Comparison of ENCODE assay signal across 20 mouse cellular contexts in genomic region chr19:57939166-57939565, GRCm38 (mm10).
DNase-seq lines count a peak whose midpoint lies in the region; ATAC-seq lines count a peak whose summit lies in the region.
"Had no signal": no experiment of that assay in that cellular context is flagged by ENCODE, and none has a peak within 500 bp of the region (broad histone marks: within the 10 kb centered on the region; RNA-seq: fewer than 3 reads in every experiment).

No protein-coding gene starts in this region.

- no peak overlapping the region for H3K4me2 ChIP-seq in lung, embryonic 15.5 days
- H3K4me2 ChIP-seq: embryonic facial prominence, embryonic 15.5 days; hindbrain, embryonic 12.5 days had no signal

- H3K27ac ChIP-seq in lung, embryonic 15.5 days, result peak overlapping the region; percentile 19; the same call in 1 of the 2 replicates
- H3K27ac ChIP-seq: embryonic facial prominence, embryonic 15.5 days; forebrain, embryonic 10.5 days; gastrocnemius, adult 2 months; hindbrain, embryonic 12.5 days had no signal

- H3K9me3 ChIP-seq in lung, embryonic 15.5 days, result no peaks in the 10 kb centered on the region
- H3K9me3 ChIP-seq: embryonic facial prominence, embryonic 15.5 days; forebrain, embryonic 10.5 days; hindbrain, embryonic 12.5 days had no signal

- H3K27me3 ChIP-seq in lung, embryonic 15.5 days, result no peaks in the 10 kb centered on the region
- H3K27me3 ChIP-seq: embryonic facial prominence, embryonic 15.5 days; hindbrain, embryonic 12.5 days had no signal

- H3K36me3 ChIP-seq in lung, embryonic 15.5 days, result no peaks in the 10 kb centered on the region
- H3K36me3 ChIP-seq: embryonic facial prominence, embryonic 15.5 days; forebrain, embryonic 10.5 days; hindbrain, embryonic 12.5 days had no signal

- DNase-seq in layer of hippocampus, adult 11-12 months (ENCODE audit: low spot score), result peak; percentile 22
- DNase-seq in layer of hippocampus, adult 8-10 months (ENCODE audit: low spot score in 2 of 2), result no peak
- DNase-seq in lung, adult 18-20 months, result no peak
- peak; percentile 60 for DNase-seq in lung, postnatal 10 days
- no peak for DNase-seq in left cerebral cortex, postnatal 4 days
- DNase-seq: adrenal gland, adult 2 months; adrenal gland, postnatal 25 days; cerebellum, adult 8-10 months; embryo, embryonic 11 days; gastrocnemius, adult 2 months; gastrocnemius, postnatal 25 days; heart, postnatal 10 days; heart, postnatal 4 days had no signal

- H3K4me1 ChIP-seq in lung, embryonic 15.5 days, result peaks cover 7% of the 10 kb centered on the region
- H3K4me1 ChIP-seq: embryonic facial prominence, embryonic 15.5 days had no signal

- WGBS in lung, embryonic 15.5 days, result 29% methylated on average over 1 of the region's 1 CpGs

- no peak overlapping the region for H3K9ac ChIP-seq in lung, embryonic 15.5 days
- H3K9ac ChIP-seq: embryonic facial prominence, embryonic 15.5 days; hindbrain, embryonic 12.5 days had no signal

- H3K4me3 ChIP-seq in lung, embryonic 15.5 days, result no peak overlapping the region
- H3K4me3 ChIP-seq: embryonic facial prominence, embryonic 15.5 days; erythroblast, embryonic 14.5 days; forebrain, embryonic 10.5 days; gastrocnemius, adult 2 months; hindbrain, embryonic 12.5 days had no signal

- intact Hi-C loops in left cerebral cortex, postnatal 4 days (cut with DNase I), result no loop called here

- ATAC-seq in lung, embryonic 15.5 days (ENCODE audit: borderline replicate concordance, extremely low read depth, low FRiP score, low TSS enrichment), result peak; percentile 70; the same call in 1 of the 2 replicates
- ATAC-seq in inflammation-experienced regulatory T-cells, adult 6 months, result no peak
- ATAC-seq: forebrain, embryonic 14.5 days had no signal

Comparison
In these comparisons a context has a peak if more than half of its experiments do, and no peak if none do; other contexts are left out.
1. DNase-seq: peak in layer of hippocampus, adult 11-12 months (single experiment) and lung, postnatal 10 days (single experiment); none in layer of hippocampus, adult 8-10 months (0 of 2), lung, adult 18-20 months (0 of 2) and left cerebral cortex, postnatal 4 days (single experiment).